Mouse (Mus musculus) stomach, postnatal 0 days (tissue): ENCODE measurements at regions not wholly inside any gene's neighbourhood (a gene's known extent, or its start where the extent isn't known, plus 50 kb on each side); places are given as distances from the start of the nearest gene placed in this dataset.

Experiments used
- CTCF ChIP-seq: IDR thresholded peaks from 2 replicates; pipeline ENCODE4 v1.5.1; 2016; ENCODE audit warnings: antibody characterized with exemption, low read depth, mild to moderate bottlenecking, moderate library complexity
- EP300 ChIP-seq: optimal IDR thresholded peaks from 2 replicates; pipeline ENCODE3; 2016; ENCODE audit warnings: antibody characterized with exemption

DNA sequence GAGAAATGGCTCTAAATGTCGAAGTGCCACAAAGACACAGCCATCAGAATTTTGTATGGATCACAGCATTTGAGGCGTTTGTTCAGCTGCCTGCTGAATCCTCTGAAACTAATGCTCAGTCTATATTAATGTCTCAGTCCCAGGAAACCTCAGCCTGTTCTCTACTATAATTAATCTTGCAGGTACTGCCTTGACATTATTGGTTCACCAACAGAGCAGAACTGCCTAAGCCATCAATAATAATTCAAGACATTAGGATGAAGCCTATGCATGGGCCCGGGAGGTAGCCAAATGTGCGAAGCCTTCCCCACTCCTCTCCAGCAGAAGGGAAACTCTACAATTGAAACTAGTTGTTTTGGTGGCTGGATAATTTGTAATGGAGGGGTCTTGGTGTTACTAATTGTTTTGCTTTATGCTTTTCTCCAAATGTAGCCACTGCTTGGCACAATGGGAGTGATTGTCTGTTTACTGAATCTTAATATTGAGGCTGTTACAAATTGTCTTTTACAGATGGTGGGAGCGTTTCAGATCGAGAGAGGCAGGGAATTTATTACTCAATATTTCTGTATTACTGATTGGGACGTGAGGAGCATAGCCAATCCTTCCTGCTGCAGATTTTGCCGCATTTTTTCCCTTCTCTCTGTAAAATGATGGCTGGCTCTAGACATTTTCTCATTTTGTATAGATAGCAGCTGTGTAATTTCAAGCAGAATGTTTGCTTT, 1243.3 kb upstream of the Nova1 start:
- TF ChIP-seq CTCF (no peak), EP300 (no peak)
